Mouse (Mus musculus): ENCODE results near the gene Oas2. TPM values are rescaled to one million over a fixed set of nuclear protein-coding genes. Genes with fewer than 3 reads are reported as not detected.

Oas2 gene
- polyA plus RNA-seq, 1 experiment from 2014 or later = not detected

DNA sequence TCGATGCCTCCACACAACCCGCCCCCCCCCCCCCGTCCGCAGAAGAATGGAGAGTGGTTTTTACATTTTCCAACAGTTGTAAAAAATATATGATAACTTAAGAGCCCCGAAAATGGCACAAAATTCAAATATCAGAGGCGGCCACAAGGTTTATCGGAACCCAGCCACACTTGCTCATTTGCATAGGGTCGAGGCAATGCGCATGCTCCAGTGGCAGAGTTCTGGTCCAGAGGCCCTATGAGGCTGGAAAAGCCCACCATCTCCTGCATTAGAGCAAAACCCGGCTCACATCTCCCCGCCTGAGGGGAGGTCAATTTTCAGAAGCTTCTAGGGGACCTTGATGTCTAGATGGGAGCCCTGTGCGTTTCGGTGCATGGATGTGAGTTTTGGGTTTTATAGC, 42.7 kb downstream of the Oas2 start:
- Histone ChIP-seq H3K27ac (ENCODE audit: low read depth, low read length) (no peak overlapping the region), H3K4me3 (ENCODE audit: low read depth, low read length) (peak overlapping the region; percentile 12), H3K27me3 (ENCODE audit: control insufficient read depth, insufficient read depth, low read length) (peaks cover 37% of the 10 kb centered on the region), H3K4me1 (ENCODE audit: control insufficient read depth, insufficient read depth, low read length) (peaks cover 24% of the 10 kb centered on the region), H3K9me3 (ENCODE audit: control insufficient read depth, low read length) (no peaks in the 10 kb centered on the region), H3K9ac (ENCODE audit: low read length) (no peak overlapping the region), H3K36me3 (ENCODE audit: control insufficient read depth, insufficient read depth, low read length) (no peaks in the 10 kb centered on the region), H3K4me2 (ENCODE audit: low read depth) (peak overlapping the region; percentile 44)
- 46% methylated on average over 13 of the region's 13 CpGs for WGBS
- no peak for DNase-seq (ENCODE audit: low spot score)
- ATAC-seq (ENCODE audit: insufficient read depth, low FRiP score, low TSS enrichment) = no peak

- ATAC-seq (ENCODE audit: insufficient read depth, low FRiP score, low TSS enrichment) (no peak), DNase-seq (ENCODE audit: low spot score) (peak; percentile 56)
- H3K36me3 ChIP-seq (ENCODE audit: control insufficient read depth, insufficient read depth, low read length) = no peaks in the 10 kb centered on the region
- peaks cover 24% of the 10 kb centered on the region for H3K4me1 ChIP-seq (ENCODE audit: control insufficient read depth, insufficient read depth, low read length)
- no peak overlapping the region for H3K27ac ChIP-seq (ENCODE audit: low read depth, low read length)
- no peaks in the 10 kb centered on the region for H3K9me3 ChIP-seq (ENCODE audit: control insufficient read depth, low read length)
- WGBS = 10% methylated on average over 16 of the region's 16 CpGs
- H3K4me2 ChIP-seq (ENCODE audit: low read depth) = peak overlapping the region; percentile 44
- H3K27me3 ChIP-seq (ENCODE audit: control insufficient read depth, insufficient read depth, low read length) = peaks cover 32% of the 10 kb centered on the region
- peak overlapping the region; percentile 12 for H3K4me3 ChIP-seq (ENCODE audit: low read depth, low read length)
- no peak overlapping the region; the same call in 1 of the 2 replicates for H3K9ac ChIP-seq (ENCODE audit: low read length)
These were observed 43.1 kb downstream of the Oas2 start for GRCm38 (mm10) chr5:120706541-120706940.

DNA sequence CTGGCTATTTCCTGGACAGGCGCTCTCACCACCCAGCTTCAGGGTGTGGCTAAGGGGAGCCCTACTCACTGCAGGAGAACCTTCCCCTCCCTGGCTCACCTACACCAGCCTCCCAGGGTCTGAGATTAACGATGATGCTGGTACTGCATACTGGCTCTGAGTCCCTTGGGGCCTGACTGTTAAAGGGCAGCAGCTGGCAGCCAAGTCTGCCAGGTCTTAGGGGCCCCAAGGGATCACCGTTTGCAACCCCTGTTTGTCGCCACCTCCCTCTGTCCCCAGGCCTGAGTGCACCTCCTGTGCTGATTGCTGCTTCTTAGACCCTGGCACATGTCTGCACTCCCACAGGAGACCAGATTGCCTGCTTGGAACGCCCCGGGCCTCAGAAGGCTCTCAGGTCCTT, 45.2 kb downstream of the Oas2 start:
- WGBS = 55% methylated on average over 6 of the region's 6 CpGs
- no peak overlapping the region for H3K4me2 ChIP-seq (ENCODE audit: low read depth)
- no peaks in the 10 kb centered on the region for H3K36me3 ChIP-seq (ENCODE audit: control insufficient read depth, insufficient read depth, low read length)
- ATAC-seq (ENCODE audit: insufficient read depth, low FRiP score, low TSS enrichment) = no peak
- H3K4me3 ChIP-seq (ENCODE audit: low read depth, low read length) = no peak overlapping the region
- H3K4me1 ChIP-seq (ENCODE audit: control insufficient read depth, insufficient read depth, low read length) = peaks cover 6% of the 10 kb centered on the region; the same call in 1 of the 2 replicates
- no peak overlapping the region for H3K27ac ChIP-seq (ENCODE audit: low read depth, low read length)
- no peak overlapping the region for H3K9ac ChIP-seq (ENCODE audit: low read length)
- no peak for DNase-seq (ENCODE audit: low spot score)
- peaks cover 18% of the 10 kb centered on the region for H3K27me3 ChIP-seq (ENCODE audit: control insufficient read depth, insufficient read depth, low read length)
- H3K9me3 ChIP-seq (ENCODE audit: control insufficient read depth, low read length) = no peaks in the 10 kb centered on the region

- H3K27ac ChIP-seq (ENCODE audit: low read depth, low read length) = no peak overlapping the region
- DNase-seq (ENCODE audit: low spot score) (no peak), ATAC-seq (ENCODE audit: insufficient read depth, low FRiP score, low TSS enrichment) (no peak)
- 80% methylated on average over 3 of the region's 3 CpGs for WGBS
- H3K36me3 ChIP-seq (ENCODE audit: control insufficient read depth, insufficient read depth, low read length) = no peaks in the 10 kb centered on the region
- H3K9me3 ChIP-seq (ENCODE audit: control insufficient read depth, low read length) = no peaks in the 10 kb centered on the region
- peaks cover 6% of the 10 kb centered on the region; the same call in 1 of the 2 replicates for H3K4me1 ChIP-seq (ENCODE audit: control insufficient read depth, insufficient read depth, low read length)
- no peak overlapping the region for H3K4me2 ChIP-seq (ENCODE audit: low read depth)
- peaks cover 17% of the 10 kb centered on the region for H3K27me3 ChIP-seq (ENCODE audit: control insufficient read depth, insufficient read depth, low read length)
- H3K9ac ChIP-seq (ENCODE audit: low read length) = no peak overlapping the region
- H3K4me3 ChIP-seq (ENCODE audit: low read depth, low read length) = no peak overlapping the region
These were observed 46.0 kb downstream of the Oas2 start for GRCm38 (mm10) chr5:120703660-120704059.

- peaks cover 6% of the 10 kb centered on the region; the same call in 1 of the 2 replicates for H3K4me1 ChIP-seq (ENCODE audit: control insufficient read depth, insufficient read depth, low read length)
- no peaks in the 10 kb centered on the region for H3K9me3 ChIP-seq (ENCODE audit: control insufficient read depth, low read length)
These were observed 46.7 kb downstream of the Oas2 start for GRCm38 (mm10) chr5:120702969-120703368.

DNA sequence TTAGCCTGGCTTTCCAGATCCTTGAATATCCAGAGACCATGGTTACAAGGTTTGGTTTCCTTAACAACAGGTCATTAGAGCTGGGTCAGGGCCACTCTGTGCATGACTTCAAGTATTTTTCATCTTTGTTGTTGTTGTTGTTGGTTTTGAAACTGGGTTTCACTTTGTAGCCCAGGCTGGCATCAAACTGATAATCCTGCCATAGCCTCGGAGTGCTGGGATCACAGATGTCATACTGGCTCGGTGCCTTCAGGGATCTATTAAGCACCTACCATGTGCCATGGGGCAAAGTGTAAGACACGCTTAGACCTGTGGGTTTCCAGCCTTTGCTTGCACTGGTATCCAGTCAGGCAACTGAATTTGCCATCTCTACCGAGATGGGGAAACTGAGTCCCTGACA, 47.2 kb downstream of the Oas2 start:
- H3K9me3 ChIP-seq (ENCODE audit: control insufficient read depth, low read length) = no peaks in the 10 kb centered on the region
- no peak overlapping the region for H3K27ac ChIP-seq (ENCODE audit: low read depth, low read length)
- no peak overlapping the region for H3K4me3 ChIP-seq (ENCODE audit: low read depth, low read length)
- ATAC-seq (ENCODE audit: insufficient read depth, low FRiP score, low TSS enrichment) (no peak), DNase-seq (ENCODE audit: low spot score) (no peak)
- peaks cover 6% of the 10 kb centered on the region; the same call in 1 of the 2 replicates for H3K4me1 ChIP-seq (ENCODE audit: control insufficient read depth, insufficient read depth, low read length)
- no peak overlapping the region for H3K4me2 ChIP-seq (ENCODE audit: low read depth)
- 87% methylated on average over 4 of the region's 4 CpGs for WGBS
- H3K27me3 ChIP-seq (ENCODE audit: control insufficient read depth, insufficient read depth, low read length) = peaks cover 12% of the 10 kb centered on the region
- no peaks in the 10 kb centered on the region for H3K36me3 ChIP-seq (ENCODE audit: control insufficient read depth, insufficient read depth, low read length)
- no peak overlapping the region for H3K9ac ChIP-seq (ENCODE audit: low read length)

More at GRCm38 (mm10) chr5:120702969-120703368, 46.7 kb downstream of the Oas2 start:
- peaks cover 17% of the 10 kb centered on the region for H3K27me3 ChIP-seq (ENCODE audit: control insufficient read depth, insufficient read depth, low read length)
- no peak overlapping the region for H3K27ac ChIP-seq (ENCODE audit: low read depth, low read length)
- H3K4me3 ChIP-seq (ENCODE audit: low read depth, low read length) = no peak overlapping the region
- DNase-seq (ENCODE audit: low spot score) (no peak), ATAC-seq (ENCODE audit: insufficient read depth, low FRiP score, low TSS enrichment) (no peak)
- WGBS = 81% methylated on average over 2 of the region's 2 CpGs
- no peaks in the 10 kb centered on the region for H3K36me3 ChIP-seq (ENCODE audit: control insufficient read depth, insufficient read depth, low read length)
- H3K9ac ChIP-seq (ENCODE audit: low read length) = no peak overlapping the region
- no peak overlapping the region for H3K4me2 ChIP-seq (ENCODE audit: low read depth)

- Histone ChIP-seq H3K27me3 (ENCODE audit: control insufficient read depth, insufficient read depth, low read length) (peaks cover 18% of the 10 kb centered on the region), H3K4me1 (ENCODE audit: control insufficient read depth, insufficient read depth, low read length) (no peaks in the 10 kb centered on the region), H3K9ac (ENCODE audit: low read length) (no peak overlapping the region), H3K36me3 (ENCODE audit: control insufficient read depth, insufficient read depth, low read length) (no peaks in the 10 kb centered on the region), H3K9me3 (ENCODE audit: control insufficient read depth, low read length) (no peaks in the 10 kb centered on the region), H3K4me2 (ENCODE audit: low read depth) (no peak overlapping the region), H3K27ac (ENCODE audit: low read depth, low read length) (no peak overlapping the region), H3K4me3 (ENCODE audit: low read depth, low read length) (no peak overlapping the region)
- DNase-seq (ENCODE audit: low spot score) (no peak), ATAC-seq (ENCODE audit: insufficient read depth, low FRiP score, low TSS enrichment) (no peak)
- 60% methylated on average over 11 of the region's 11 CpGs for WGBS
These were observed 48.5 kb downstream of the Oas2 start for GRCm38 (mm10) chr5:120700996-120701790.

DNA sequence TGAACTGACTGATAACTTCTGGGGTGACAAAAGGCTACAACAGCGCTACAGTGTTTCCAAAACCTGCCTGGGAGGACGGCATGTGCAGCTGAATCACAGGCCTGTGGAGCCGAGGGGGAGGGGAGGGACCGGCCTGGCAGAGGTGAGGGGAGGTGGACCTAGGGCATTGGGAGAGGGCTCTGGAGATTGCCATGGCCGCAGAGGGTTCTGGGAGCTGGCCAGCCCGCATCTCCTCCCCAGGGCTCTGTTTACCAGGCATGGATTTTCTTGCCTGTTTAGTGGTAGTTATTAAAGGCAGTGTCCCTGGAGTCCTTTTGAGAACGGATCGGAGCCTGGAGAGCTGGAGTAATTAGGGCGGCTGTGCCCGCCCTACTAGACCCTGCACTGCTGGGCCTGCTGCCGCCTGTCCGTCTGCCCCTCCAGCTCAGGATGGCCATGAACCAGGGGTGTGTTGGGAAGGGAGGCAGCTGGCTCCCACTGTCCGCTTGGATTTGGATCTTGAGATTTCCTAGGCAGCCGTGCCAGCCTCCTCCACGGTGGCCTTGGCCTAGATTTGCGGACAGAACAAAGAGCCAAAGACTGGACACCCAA, 50.8 kb downstream of the Oas2 start:
- Histone ChIP-seq H3K9ac (ENCODE audit: low read length) (no peak overlapping the region), H3K27me3 (ENCODE audit: control insufficient read depth, insufficient read depth, low read length) (peaks cover 38% of the 10 kb centered on the region), H3K27ac (ENCODE audit: low read depth, low read length) (no peak overlapping the region), H3K36me3 (ENCODE audit: control insufficient read depth, insufficient read depth, low read length) (no peaks in the 10 kb centered on the region), H3K4me3 (ENCODE audit: low read depth, low read length) (no peak overlapping the region), H3K4me1 (ENCODE audit: control insufficient read depth, insufficient read depth, low read length) (peaks cover 4% of the 10 kb centered on the region; the same call in 1 of the 2 replicates), H3K4me2 (ENCODE audit: low read depth) (no peak overlapping the region), H3K9me3 (ENCODE audit: control insufficient read depth, low read length) (no peaks in the 10 kb centered on the region)
- DNase-seq (ENCODE audit: low spot score) = no peak
- no peak for ATAC-seq (ENCODE audit: insufficient read depth, low FRiP score, low TSS enrichment)
- 40% methylated on average over 16 of the region's 16 CpGs for WGBS

- H3K9ac ChIP-seq (ENCODE audit: low read length) = no peak overlapping the region
- no peak overlapping the region for H3K4me3 ChIP-seq (ENCODE audit: low read depth, low read length)
- H3K36me3 ChIP-seq (ENCODE audit: control insufficient read depth, insufficient read depth, low read length) = no peaks in the 10 kb centered on the region
- no peak overlapping the region for H3K27ac ChIP-seq (ENCODE audit: low read depth, low read length)
- H3K27me3 ChIP-seq (ENCODE audit: control insufficient read depth, insufficient read depth, low read length) = peaks cover 45% of the 10 kb centered on the region
- peaks cover 4% of the 10 kb centered on the region; the same call in 1 of the 2 replicates for H3K4me1 ChIP-seq (ENCODE audit: control insufficient read depth, insufficient read depth, low read length)
- no peak overlapping the region for H3K4me2 ChIP-seq (ENCODE audit: low read depth)
- DNase-seq (ENCODE audit: low spot score) = no peak
- no peaks in the 10 kb centered on the region for H3K9me3 ChIP-seq (ENCODE audit: control insufficient read depth, low read length)
- no peak for ATAC-seq (ENCODE audit: insufficient read depth, low FRiP score, low TSS enrichment)
- WGBS = 42% methylated on average over 3 of the region's 3 CpGs
These were observed 51.5 kb downstream of the Oas2 start for GRCm38 (mm10) chr5:120698181-120698580.
